Mouse (Mus musculus): Measurements from ENCODE around the gene Il12rb1. TPM values are rescaled to one million over a fixed set of nuclear protein-coding genes. Genes with fewer than 3 reads are reported as not detected.

Il12rb1 gene
- polyA plus RNA-seq, 1 experiment from 2014 or later = 0.13 TPM

- no peak for ATAC-seq (ENCODE audit: insufficient number of reproducible peaks, low FRiP score, low TSS enrichment, low read depth)
- H3K4me3 ChIP-seq = peak overlapping the region; percentile 60
- peaks cover 33% of the 10 kb centered on the region for H3K27me3 ChIP-seq
- H3K27ac ChIP-seq = no peak overlapping the region
- H3K4me1 ChIP-seq = peaks cover 45% of the 10 kb centered on the region
- peak overlapping the region; percentile 80 for H3K4me2 ChIP-seq
- 0 out of 2 replicates have a peak, but pooled peaks cover 6% of the 10 kb centered on the region for H3K36me3 ChIP-seq
- no peaks in the 10 kb centered on the region for H3K9me3 ChIP-seq
- WGBS = 1% methylated on average over 46 of the region's 46 CpGs
- 0 out of 2 replicates have a peak overlapping the region, but pooled peaks have one; percentile 17 for H3K9ac ChIP-seq
These were observed 55.9 kb downstream of the Il12rb1 start for GRCm38 (mm10) chr8:70863956-70864711.

GRCm38 (mm10) chr8:70864712-70865221 is 56.5 kb downstream of the Il12rb1 start:
- ATAC-seq (ENCODE audit: insufficient number of reproducible peaks, low FRiP score, low TSS enrichment, low read depth) = no peak
- Histone ChIP-seq H3K9me3 (no peaks in the 10 kb centered on the region), H3K4me3 (peak overlapping the region; percentile 60), H3K27me3 (peaks cover 33% of the 10 kb centered on the region), H3K4me1 (peaks cover 52% of the 10 kb centered on the region), H3K27ac (peak overlapping the region; percentile 86), H3K36me3 (0 out of 2 replicates have a peak, but pooled peaks cover 6% of the 10 kb centered on the region), H3K9ac (peak overlapping the region; percentile 37; the same call in 1 of the 2 replicates), H3K4me2 (peak overlapping the region; percentile 80)
- WGBS = 2% methylated on average over 24 of the region's 24 CpGs

GRCm38 (mm10) chr8:70865350-70866000 is 57.2 kb downstream of the Il12rb1 start:
- Histone ChIP-seq H3K27ac (peak overlapping the region; percentile 86), H3K4me3 (peak overlapping the region; percentile 60), H3K4me2 (peak overlapping the region; percentile 80), H3K27me3 (peaks cover 33% of the 10 kb centered on the region), H3K9me3 (no peaks in the 10 kb centered on the region), H3K36me3 (0 out of 2 replicates have a peak, but pooled peaks cover 6% of the 10 kb centered on the region), H3K4me1 (peaks cover 54% of the 10 kb centered on the region), H3K9ac (peak overlapping the region; percentile 37)
- under 1% methylated on average over 46 of the region's 46 CpGs for WGBS
- ATAC-seq (ENCODE audit: insufficient number of reproducible peaks, low FRiP score, low TSS enrichment, low read depth) = peak; percentile 89

- Histone ChIP-seq H3K9ac (no peak overlapping the region), H3K4me3 (peak overlapping the region; percentile 60), H3K27me3 (peaks cover 33% of the 10 kb centered on the region), H3K4me2 (peak overlapping the region; percentile 80), H3K27ac (peak overlapping the region; percentile 86), H3K4me1 (peaks cover 54% of the 10 kb centered on the region), H3K36me3 (0 out of 2 replicates have a peak, but pooled peaks cover 6% of the 10 kb centered on the region), H3K9me3 (no peaks in the 10 kb centered on the region)
- WGBS = 9% methylated on average over 12 of the region's 12 CpGs
- ATAC-seq (ENCODE audit: insufficient number of reproducible peaks, low FRiP score, low TSS enrichment, low read depth) = no peak
These were observed 57.8 kb downstream of the Il12rb1 start for GRCm38 (mm10) chr8:70866001-70866520.

- peaks cover 54% of the 10 kb centered on the region for H3K4me1 ChIP-seq
- H3K9me3 ChIP-seq = no peaks in the 10 kb centered on the region
- H3K4me3 ChIP-seq = no peak overlapping the region
- H3K9ac ChIP-seq = no peak overlapping the region
- no peak for ATAC-seq (ENCODE audit: insufficient number of reproducible peaks, low FRiP score, low TSS enrichment, low read depth)
- H3K27me3 ChIP-seq = peaks cover 29% of the 10 kb centered on the region
- peak overlapping the region; percentile 86; the same call in 1 of the 2 replicates for H3K27ac ChIP-seq
- no peak overlapping the region for H3K4me2 ChIP-seq
- WGBS = 82% methylated on average over 7 of the region's 7 CpGs
- 0 out of 2 replicates have a peak, but pooled peaks cover 6% of the 10 kb centered on the region for H3K36me3 ChIP-seq
These were observed 58.3 kb downstream of the Il12rb1 start for GRCm38 (mm10) chr8:70866566-70866965.

GRCm38 (mm10) chr8:70868559-70869198 is 60.4 kb downstream of the Il12rb1 start:
- Histone ChIP-seq H3K27ac (no peak overlapping the region), H3K9me3 (no peaks in the 10 kb centered on the region), H3K9ac (no peak overlapping the region), H3K27me3 (peaks cover 9% of the 10 kb centered on the region; the same call in 1 of the 2 replicates), H3K4me1 (peaks cover 51% of the 10 kb centered on the region), H3K36me3 (0 out of 2 replicates have a peak, but pooled peaks cover 6% of the 10 kb centered on the region), H3K4me3 (peak overlapping the region; percentile 24), H3K4me2 (peak overlapping the region; percentile 39)
- WGBS = 17% methylated on average over 40 of the region's 40 CpGs
- ATAC-seq (ENCODE audit: insufficient number of reproducible peaks, low FRiP score, low TSS enrichment, low read depth) = no peak

GRCm38 (mm10) chr8:70869199-70869571 is 60.9 kb downstream of the Il12rb1 start:
- Histone ChIP-seq H3K27ac (no peak overlapping the region), H3K9ac (no peak overlapping the region), H3K4me2 (peak overlapping the region; percentile 39), H3K36me3 (0 out of 2 replicates have a peak, but pooled peaks cover 6% of the 10 kb centered on the region), H3K27me3 (peaks cover 5% of the 10 kb centered on the region; the same call in 1 of the 2 replicates), H3K4me3 (0 out of 2 replicates have a peak overlapping the region, but pooled peaks have one; percentile 24), H3K4me1 (peaks cover 46% of the 10 kb centered on the region), H3K9me3 (no peaks in the 10 kb centered on the region)
- WGBS = 38% methylated on average over 5 of the region's 5 CpGs
- ATAC-seq (ENCODE audit: insufficient number of reproducible peaks, low FRiP score, low TSS enrichment, low read depth) = no peak

- no peaks in the 10 kb centered on the region for H3K9me3 ChIP-seq
- 0 out of 2 replicates have a peak, but pooled peaks cover 6% of the 10 kb centered on the region for H3K36me3 ChIP-seq
- H3K4me1 ChIP-seq = peaks cover 42% of the 10 kb centered on the region
- no peak overlapping the region for H3K4me3 ChIP-seq
- WGBS = 48% methylated on average over 16 of the region's 16 CpGs
- no peak overlapping the region; the same call in 1 of the 2 replicates for H3K4me2 ChIP-seq
- no peak for ATAC-seq (ENCODE audit: insufficient number of reproducible peaks, low FRiP score, low TSS enrichment, low read depth)
- no peak overlapping the region for H3K9ac ChIP-seq
- no peak overlapping the region for H3K27ac ChIP-seq
- H3K27me3 ChIP-seq = peaks cover under 1% of the 10 kb centered on the region; the same call in 1 of the 2 replicates
These were observed 61.4 kb downstream of the Il12rb1 start for GRCm38 (mm10) chr8:70869601-70870041.

Small RNAs within 50 kb of the gene (microRNA-seq; reads per million reads assigned to microRNA genes)
- gene Mir7240 = not detected

Other genes starting within 250 kb of the Il12rb1 start
- 111 and 123 TPM in 2 replicates for gene Isyna1, start 214.1 kb upstream of the Il12rb1 start, polyA plus RNA-seq (2015; fragmentation: Nextera tagmentation; extraction: Ambion mirVana)
- gene Ssbp4, start 199.6 kb upstream of the Il12rb1 start, polyA plus RNA-seq (2015; fragmentation: Nextera tagmentation; extraction: Ambion mirVana) = 119 and 120 TPM in 2 replicates
- gene Lrrc25, start 192.3 kb upstream of the Il12rb1 start, polyA plus RNA-seq (2015; fragmentation: Nextera tagmentation; extraction: Ambion mirVana) = 3.2 and 3.3 TPM in 2 replicates
- gene Gdf15, start 176.0 kb upstream of the Il12rb1 start, polyA plus RNA-seq (2015; fragmentation: Nextera tagmentation; extraction: Ambion mirVana) = 0.16 and 0.24 TPM in 2 replicates
- 57.5 and 60.7 TPM in 2 replicates for gene Pgpep1, start 148.1 kb upstream of the Il12rb1 start, polyA plus RNA-seq (2015; fragmentation: Nextera tagmentation; extraction: Ambion mirVana)
- gene Lsm4, start 135.2 kb upstream of the Il12rb1 start, polyA plus RNA-seq (2015; fragmentation: Nextera tagmentation; extraction: Ambion mirVana) = 199 and 201 TPM in 2 replicates
- 69.8 and 81.5 TPM in 2 replicates for gene Jund, start 109.5 kb upstream of the Il12rb1 start, polyA plus RNA-seq (2015; fragmentation: Nextera tagmentation; extraction: Ambion mirVana)
- 0.04 TPM in 2 replicates for gene Iqcn, start 105.0 kb upstream of the Il12rb1 start, polyA plus RNA-seq (2015; fragmentation: Nextera tagmentation; extraction: Ambion mirVana)
- not detected in 2 replicates for gene Gm3336, start 89.9 kb upstream of the Il12rb1 start, polyA plus RNA-seq (2015; fragmentation: Nextera tagmentation; extraction: Ambion mirVana)
- 0.05 and 0.16 TPM in 2 replicates for gene Pde4c, start 84.7 kb upstream of the Il12rb1 start, polyA plus RNA-seq (2015; fragmentation: Nextera tagmentation; extraction: Ambion mirVana)
- gene Rab3a, start 53.8 kb upstream of the Il12rb1 start, polyA plus RNA-seq (2015; fragmentation: Nextera tagmentation; extraction: Ambion mirVana) = 17.1 and 19.4 TPM in 2 replicates
- gene Mpv17l2, start 47.5 kb upstream of the Il12rb1 start, polyA plus RNA-seq (2015; fragmentation: Nextera tagmentation; extraction: Ambion mirVana) = 41.9 and 46.1 TPM in 2 replicates
- 85.8 and 91.4 TPM in 2 replicates for gene Pik3r2, start 31.7 kb upstream of the Il12rb1 start, polyA plus RNA-seq (2015; fragmentation: Nextera tagmentation; extraction: Ambion mirVana)
- gene Mast3, start 3.4 kb upstream of the Il12rb1 start, polyA plus RNA-seq (2015; fragmentation: Nextera tagmentation; extraction: Ambion mirVana) = 13.8 and 14.4 TPM in 2 replicates
- 6.7 and 8.8 TPM in 2 replicates for gene Arrdc2, start 31.3 kb downstream of the Il12rb1 start, polyA plus RNA-seq (2015; fragmentation: Nextera tagmentation; extraction: Ambion mirVana)
- 2.3 and 3.1 TPM in 2 replicates for gene Kcnn1, start 54.8 kb downstream of the Il12rb1 start, polyA plus RNA-seq (2015; fragmentation: Nextera tagmentation; extraction: Ambion mirVana)
- gene Ccdc124, start 65.5 kb downstream of the Il12rb1 start, polyA plus RNA-seq (2015; fragmentation: Nextera tagmentation; extraction: Ambion mirVana) = 95.8 and 101 TPM in 2 replicates
- gene Slc5a5, start 84.3 kb downstream of the Il12rb1 start, polyA plus RNA-seq (2015; fragmentation: Nextera tagmentation; extraction: Ambion mirVana) = 0.44 and 0.70 TPM in 2 replicates
- 3,854 and 4,707 TPM in 2 replicates for gene Rpl18a, start 89.0 kb downstream of the Il12rb1 start, polyA plus RNA-seq (2015; fragmentation: Nextera tagmentation; extraction: Ambion mirVana)
- 43.3 and 49.4 TPM in 2 replicates for gene Map1s, start 97.5 kb downstream of the Il12rb1 start, polyA plus RNA-seq (2015; fragmentation: Nextera tagmentation; extraction: Ambion mirVana)